Mouse (Mus musculus) C2C12 (cell line): ENCODE results near the gene Ung. TPM values are rescaled to one million over a fixed set of nuclear protein-coding genes. Genes with fewer than 3 reads are reported as not detected.

Experiments used
- H3K27me3 ChIP-seq: one replicate; pipeline ENCODE4 v1.6.1; 2011; ENCODE audit not compliant: control insufficient read depth, insufficient read depth, insufficient read length
- H3K36me3 ChIP-seq: one replicate; pipeline ENCODE4 v1.6.1; 2011; ENCODE audit not compliant: control insufficient read depth, insufficient read depth
- H3K4me3 ChIP-seq: one replicate; pipeline ENCODE4 v1.5.1; 2011; ENCODE audit warnings: mild to moderate bottlenecking, control low read depth; ENCODE audit not compliant: poor library complexity, insufficient read depth, severe bottlenecking
- H3K79me2 ChIP-seq: one replicate; pipeline ENCODE4 v1.6.1; 2011; ENCODE audit not compliant: control insufficient read depth, insufficient read depth
- H3K79me3 ChIP-seq: one replicate; pipeline ENCODE4 v1.6.1; 2011; ENCODE audit warnings: low read depth, control low read depth
- H3ac ChIP-seq: one replicate; pipeline ENCODE3; 2011; ENCODE audit warnings: low read depth; ENCODE audit not compliant: control insufficient read depth, insufficient read length
- CEBPB ChIP-seq: IDR thresholded peaks from one replicate; pipeline ENCODE4 v1.6.1; 2011; ENCODE audit warnings: low read depth, mild to moderate bottlenecking, control low read depth, moderate library complexity
- CTCF ChIP-seq: IDR thresholded peaks from one replicate; pipeline ENCODE4 v1.5.1; 2011; ENCODE audit not compliant: control insufficient read depth, insufficient read depth, insufficient read length
- FOSL1 ChIP-seq: IDR thresholded peaks from one replicate; pipeline ENCODE4 v1.8.0; 2011; ENCODE audit warnings: mild to moderate bottlenecking, low read length; ENCODE audit not compliant: poor library complexity, insufficient read depth, severe bottlenecking
- MAX ChIP-seq: IDR thresholded peaks from one replicate; pipeline ENCODE4 v1.6.1; 2011; ENCODE audit warnings: mild to moderate bottlenecking, control low read depth
- MYOD1 ChIP-seq: IDR thresholded peaks from one replicate; pipeline ENCODE4 v1.6.1; 2011; ENCODE audit warnings: low read depth; ENCODE audit not compliant: control insufficient read depth, insufficient read length
- MYOG ChIP-seq: IDR thresholded peaks from one replicate; pipeline ENCODE4 v1.6.1; 2011; ENCODE audit not compliant: control insufficient read depth, insufficient read length; ENCODE audit errors: extremely low read depth
- USF1 ChIP-seq: IDR thresholded peaks from one replicate; pipeline ENCODE4 v1.6.1; 2011; ENCODE audit warnings: low read depth, mild to moderate bottlenecking, control low read depth, moderate library complexity
- polyA plus RNA-seq: library from polyadenylated mRNA; unstranded; fragments of >200 nt; fragmentation: generic; extraction: Trizol; gene quantifications from one replicate; pipeline ENCODE4 v1.2.1, GENCODE M21; 2012; ENCODE audit warnings: missing spikeins

Ung gene
- polyA plus RNA-seq, 1 experiment: 13.7 TPM

- TF ChIP-seq MYOD1 (no peak), CEBPB (no peak), MAX (no peak), CTCF (no peak), FOSL1 (no peak), MYOG (no peak), USF1 (no peak)
- no peaks in the 10 kb centered on the region for H3K79me3 ChIP-seq
- peaks cover 12% of the 10 kb centered on the region for H3K36me3 ChIP-seq
- no peak overlapping the region for H3ac ChIP-seq
- no peak overlapping the region for H3K4me3 ChIP-seq
- no peaks in the 10 kb centered on the region for H3K27me3 ChIP-seq
- no peaks in the 10 kb centered on the region for H3K79me2 ChIP-seq
Observed at GRCm38 (mm10) chr5:114137481-114138276, 7.5 kb downstream of the Ung start.

- Histone ChIP-seq H3K79me3 (no peaks in the 10 kb centered on the region), H3K36me3 (peaks cover 12% of the 10 kb centered on the region), H3ac (no peak overlapping the region), H3K79me2 (no peaks in the 10 kb centered on the region), H3K4me3 (no peak overlapping the region), H3K27me3 (no peaks in the 10 kb centered on the region)
- TF ChIP-seq MYOG (no peak), FOSL1 (no peak), CEBPB (no peak), MAX (no peak), USF1 (no peak), MYOD1 (no peak), CTCF (no peak)
Observed at GRCm38 (mm10) chr5:114138277-114139164, 8.3 kb downstream of the Ung start.

- Histone ChIP-seq H3K36me3 (peaks cover 8% of the 10 kb centered on the region), H3K27me3 (no peaks in the 10 kb centered on the region), H3ac (no peak overlapping the region), H3K4me3 (no peak overlapping the region), H3K79me3 (no peaks in the 10 kb centered on the region), H3K79me2 (no peaks in the 10 kb centered on the region)
- TF ChIP-seq CEBPB: no peak
- no peak for TF ChIP-seq MYOD1
- no peak for TF ChIP-seq CTCF
- no peak for TF ChIP-seq FOSL1
- no peak for TF ChIP-seq USF1
- TF ChIP-seq MAX: no peak
- TF ChIP-seq MYOG: no peak
Observed at GRCm38 (mm10) chr5:114139175-114139574, 9.0 kb downstream of the Ung start.

- H3K27me3 ChIP-seq: peaks cover 22% of the 10 kb centered on the region
- no peaks in the 10 kb centered on the region for H3K79me3 ChIP-seq
- TF ChIP-seq MYOG (no peak), MYOD1 (no peak), CTCF (no peak), FOSL1 (no peak), CEBPB (no peak)
- no peak within 1 kb of the TSS for H3K4me3 ChIP-seq
- H3K79me2 ChIP-seq: no peaks in the 10 kb centered on the region
- H3ac ChIP-seq: no peak within 1 kb of the TSS
- no peaks in the 10 kb centered on the region for H3K36me3 ChIP-seq
Observed at GRCm38 (mm10) chr5:114146028-114146888, 16.1 kb downstream of the Ung start, which contains the start of gene Acacb. Gene Acacb, plus strand, starts transcription at chr5:114146535.
